Mouse (Mus musculus): ENCODE measurements around the gene Pde11a.

DNA sequence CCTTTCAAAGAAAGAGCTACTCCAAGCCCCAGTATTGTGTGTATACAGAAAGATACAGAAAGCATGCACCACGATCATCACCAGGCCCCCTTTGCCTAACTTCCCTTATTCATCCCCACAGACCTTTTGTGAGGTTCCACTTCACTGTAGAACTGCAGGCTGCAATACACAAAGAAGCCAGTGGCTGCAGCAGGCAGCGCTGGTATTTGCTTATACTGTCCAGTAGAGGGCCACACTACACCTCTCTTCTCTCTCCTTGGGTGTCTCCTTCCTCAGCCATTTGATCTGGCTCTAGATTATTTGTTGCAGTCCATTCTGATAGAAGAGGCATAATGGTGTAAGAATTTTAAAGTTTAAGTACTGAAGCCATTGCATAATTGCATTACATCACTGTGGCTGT lies 353.4 kb downstream of the Pde11a start:
- TF ChIP-seq TCF12 (IDR thresholded peaks at IDR 0.05; ENCODE audit: insufficient read depth, poor library complexity, severe bottlenecking) (no peak), POLR2A (IDR thresholded peaks at IDR 0.05; ENCODE audit: insufficient read length, low read depth) (no peak), MYOG (IDR thresholded peaks at IDR 0.05; ENCODE audit: control insufficient read depth in 1 of 3, insufficient read depth in 1 of 3, insufficient read length in 2 of 3, low read depth in 2 of 3) (no peak), POLR2AphosphoS2 (IDR thresholded peaks at IDR 0.05; ENCODE audit: insufficient read length, low read depth) (no peak), CEBPB (IDR thresholded peaks at IDR 0.05; ENCODE audit: insufficient read depth, poor library complexity, severe bottlenecking) (no peak), USF1 (IDR thresholded peaks at IDR 0.05; ENCODE audit: low read depth) (no peak), MYOD1 (IDR thresholded peaks at IDR 0.05; ENCODE audit: control insufficient read depth in 1 of 3, insufficient read length in 2 of 3, low read depth in 2 of 3) (no peak), REST (IDR thresholded peaks at IDR 0.05; ENCODE audit: insufficient read depth, insufficient read length) (no peak), MAX (IDR thresholded peaks at IDR 0.05; ENCODE audit: low read depth) (no peak), E2F4 (IDR thresholded peaks at IDR 0.05; ENCODE audit: insufficient read depth) (no peak), SRF (IDR thresholded peaks at IDR 0.05; ENCODE audit: control insufficient read depth, insufficient read length, low read depth) (no peak)
